Mouse (Mus musculus): ENCODE measurements around the gene Fgf18. TPM values are rescaled to one million over a fixed set of nuclear protein-coding genes. Genes with fewer than 3 reads are reported as not detected.

Fgf18 gene
- total RNA-seq (2023) = not detected

GRCm38 (mm10) chr11:33147171-33147571, at the start of gene Fgf18:
Gene Fgf18, minus strand, starts transcription at chr11:33147400.

GRCm38 (mm10) chr11:33162998-33163506, 15.9 kb upstream of the Fgf18 start, which contains the start of gene Npm1:
Gene Npm1, minus strand, starts transcription at chr11:33163206.

Other genes starting within 250 kb of the Fgf18 start
- gene Npm1, start 15.8 kb upstream of the Fgf18 start, total RNA-seq (2023) = 100 to 1,000 TPM; 728 to 782 TPM
- gene Tlx3, start 56.2 kb upstream of the Fgf18 start, total RNA-seq (2023) = not detected
- gene Gm12117, start 129.3 kb upstream of the Fgf18 start, total RNA-seq (2023) = not detected

Data from T-cell, adult 66 days (primary cell).